Mouse (Mus musculus): ENCODE results near the gene Kremen1.

GRCm38 (mm10) chr11:5255509-5256014 is 5.8 kb downstream of the Kremen1 start:
- TF ChIP-seq CTCF (IDR thresholded peaks at IDR 0.05) = no peak
- no peak for TF ChIP-seq EP300 (IDR thresholded peaks at IDR 0.05)
